Mouse (Mus musculus) cerebellum, adult 2 months (tissue): Measurements from ENCODE around the gene Sos1. TPM values are rescaled to one million over a fixed set of nuclear protein-coding genes. Genes with fewer than 3 reads are reported as not detected.
A peak's percentile ranks its signal among the peaks of the same experiment; 100 is the strongest.

Experiments
- DNase-seq, 2 experiments: peaks; one replicate each; pipeline ENCODE4 v3.0.0; 2021
- H3K27ac ChIP-seq: fragments of 200-500 bp; 2 replicates; pipeline ENCODE4 v1.5.1; 2012; ENCODE audit warnings: low read length, control low read depth, inconsistent platforms; ENCODE audit not compliant: insufficient read depth
- H3K27me3 ChIP-seq: fragments of 200-500 bp; 2 replicates; pipeline ENCODE4 v1.6.1; 2012; ENCODE audit warnings: inconsistent platforms, mild to moderate bottlenecking, low read length, moderate library complexity; ENCODE audit not compliant: control insufficient read depth, insufficient read depth
- H3K4me1 ChIP-seq: fragments of 200-500 bp; 2 replicates; pipeline ENCODE4 v1.6.1; 2011; ENCODE audit warnings: low read length; ENCODE audit not compliant: control insufficient read depth, insufficient read depth
- H3K4me3 ChIP-seq: fragments of 200-500 bp; replicated peaks from 2 replicates; pipeline ENCODE3; 2011; ENCODE audit warnings: mild to moderate bottlenecking, low read depth, low read length, control low read depth; ENCODE audit not compliant: insufficient read depth
- CTCF ChIP-seq: fragments of 200-500 bp; IDR thresholded peaks from 2 replicates; pipeline ENCODE4 v1.5.1; 2011; ENCODE audit warnings: low read depth, mild to moderate bottlenecking, control low read depth, low read length, moderate library complexity, borderline replicate concordance; ENCODE audit not compliant: insufficient read depth
- POLR2A ChIP-seq: fragments of 200-500 bp; IDR thresholded peaks from 2 replicates; pipeline ENCODE4 v1.6.1; 2011; ENCODE audit warnings: low read length, control low read depth, borderline replicate concordance; ENCODE audit not compliant: insufficient read depth
- WGBS: fragments of 180-500 bp; shearing (Covaris S2); methylation state at CpG from one replicate; pipeline ENCODE4 v1.1.7; 2018; 5-methylcytosine and 5-hydroxymethylcytosine counted together
- polyA plus RNA-seq: library from polyadenylated mRNA; depleted of rRNA; stranded (reverse); fragments of >200 nt; gene quantifications from 2 replicates; pipeline ENCODE4 v1.2.3, GENCODE M21; 2012

Gene Sos1
- polyA plus RNA-seq, 1 experiment, result 19.3 TPM

DNA sequence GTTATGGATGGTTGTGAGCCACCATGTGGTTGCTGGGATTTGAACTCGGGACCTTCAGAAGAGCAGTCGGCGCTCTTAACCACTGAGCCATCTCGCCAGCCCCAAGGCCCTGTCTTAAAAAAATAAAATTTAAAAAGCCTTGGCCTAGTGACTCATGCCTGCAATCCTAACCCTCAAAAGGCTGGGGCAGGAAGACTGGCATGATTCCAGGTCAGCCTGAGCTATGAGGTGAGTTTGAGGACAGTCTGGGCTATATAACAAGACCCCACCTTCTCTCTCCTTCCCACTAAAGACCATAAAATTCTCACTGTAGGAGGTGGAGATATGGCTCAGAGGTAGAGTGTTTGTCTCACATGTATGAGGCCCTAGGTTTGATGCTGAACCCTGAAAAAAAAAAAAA lies 12.0 kb upstream of the Sos1 start:
- H3K4me3 ChIP-seq, result no peak overlapping the region
- H3K27ac ChIP-seq, result no peak overlapping the region
- no peak for DNase-seq
- TF ChIP-seq CTCF (no peak), POLR2A (no peak)
- H3K4me1 ChIP-seq, result no peaks in the 10 kb centered on the region
- WGBS, result 91% methylated on average over 4 of the region's 4 CpGs
- H3K27me3 ChIP-seq, result no peaks in the 10 kb centered on the region

- Histone ChIP-seq H3K4me1 (no peaks in the 10 kb centered on the region), H3K4me3 (no peak overlapping the region), H3K27me3 (no peaks in the 10 kb centered on the region), H3K27ac (no peak overlapping the region)
- no peak for TF ChIP-seq CTCF
- no peak for TF ChIP-seq POLR2A
- WGBS, result 36% methylated on average over 5 of the region's 5 CpGs
- no peak for DNase-seq
Observed at GRCm38 (mm10) chr17:80490166-80490565, 9.9 kb upstream of the Sos1 start.

DNA sequence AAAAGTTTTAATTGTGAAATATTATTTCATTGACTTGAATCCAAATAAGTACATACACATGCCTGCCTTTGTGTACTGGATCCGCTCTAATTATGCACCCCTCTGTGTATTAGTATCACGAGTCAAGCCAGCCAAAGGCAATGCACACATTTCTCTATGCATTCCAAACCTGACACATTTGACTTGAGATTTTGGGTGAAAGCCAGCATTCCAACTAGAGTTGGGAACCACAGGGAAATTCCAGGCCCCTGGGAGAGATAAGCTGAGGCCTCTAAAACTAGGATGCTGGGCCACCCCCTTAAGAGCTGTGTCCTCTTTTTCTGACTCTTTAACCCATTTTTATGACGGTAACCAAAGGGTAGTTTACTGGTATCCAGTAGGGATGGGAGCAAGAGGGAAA lies 8.7 kb upstream of the Sos1 start:
- H3K27ac ChIP-seq, result no peak overlapping the region
- 36% methylated on average over 3 of the region's 3 CpGs for WGBS
- H3K4me1 ChIP-seq, result no peaks in the 10 kb centered on the region
- no peak for DNase-seq
- H3K4me3 ChIP-seq, result no peak overlapping the region
- TF ChIP-seq POLR2A, result no peak
- no peak for TF ChIP-seq CTCF
- no peaks in the 10 kb centered on the region for H3K27me3 ChIP-seq

DNA sequence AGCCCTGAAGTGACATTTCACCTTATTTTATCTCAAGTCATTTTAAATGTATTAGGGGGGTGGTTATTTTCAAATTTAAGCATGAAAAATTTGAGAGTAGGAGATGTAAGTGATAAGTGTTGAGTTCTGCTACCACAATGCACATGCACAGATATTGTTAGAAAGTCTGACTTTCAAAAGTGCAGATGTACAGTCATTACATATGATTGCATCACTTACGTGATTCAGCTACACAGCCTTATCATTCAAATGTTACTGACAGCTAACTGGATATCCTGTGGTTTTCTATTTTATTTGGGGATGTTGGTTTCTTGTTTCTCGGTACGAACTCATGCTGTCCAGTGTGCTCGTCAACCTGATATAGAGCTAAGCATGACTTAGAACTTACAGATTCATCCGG lies 4.9 kb upstream of the Sos1 start:
- WGBS, result 85% methylated on average over 5 of the region's 5 CpGs
- H3K27me3 ChIP-seq, result no peaks in the 10 kb centered on the region
- TF ChIP-seq CTCF (no peak), POLR2A (no peak)

DNA sequence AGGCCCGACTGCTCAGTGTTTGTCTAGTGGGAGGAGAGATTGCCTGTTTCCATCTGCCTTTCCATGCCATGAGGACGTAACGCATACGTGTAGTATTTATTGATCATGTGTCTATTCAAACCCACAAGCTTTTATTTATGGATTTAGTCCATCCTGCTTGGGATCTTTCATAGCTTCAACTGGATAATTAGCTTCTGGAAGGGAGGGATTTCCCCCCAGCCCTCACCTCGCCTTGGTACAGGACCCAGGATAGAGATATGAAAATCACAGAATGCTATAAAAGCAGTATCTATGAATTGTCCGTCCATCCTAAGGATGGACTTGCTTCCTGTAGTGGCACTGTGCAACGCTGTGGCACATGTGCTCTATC lies 587 bp upstream of the Sos1 start:
- Histone ChIP-seq H3K27ac (no peak overlapping the region), H3K4me1 (peaks cover 2% of the 10 kb centered on the region; the same call in 1 of the 2 replicates), H3K27me3 (no peaks in the 10 kb centered on the region), H3K4me3 (peak overlapping the region; percentile 73)
- no peak for TF ChIP-seq POLR2A
- no peak for TF ChIP-seq CTCF
- WGBS, result 25% methylated on average over 7 of the region's 7 CpGs
- no peak for DNase-seq

More for the DNA sequence above, 4.9 kb upstream of the Sos1 start:
- no peak overlapping the region for H3K27ac ChIP-seq
- no peak overlapping the region for H3K4me3 ChIP-seq
- H3K4me1 ChIP-seq, result no peaks in the 10 kb centered on the region
- no peak for DNase-seq

GRCm38 (mm10) chr17:80479295-80480030 lies 790 bp downstream of the Sos1 start:
- Histone ChIP-seq H3K4me1 (peaks cover 2% of the 10 kb centered on the region; the same call in 1 of the 2 replicates), H3K27ac (peak overlapping the region; percentile 48; the same call in 1 of the 2 replicates), H3K4me3 (peak overlapping the region; percentile 74), H3K27me3 (no peaks in the 10 kb centered on the region)
- WGBS, result under 1% methylated on average over 70 of the region's 71 CpGs
- TF ChIP-seq POLR2A, result no peak
- no peak for TF ChIP-seq CTCF
- peak; percentile 55 to 68 for DNase-seq

DNA sequence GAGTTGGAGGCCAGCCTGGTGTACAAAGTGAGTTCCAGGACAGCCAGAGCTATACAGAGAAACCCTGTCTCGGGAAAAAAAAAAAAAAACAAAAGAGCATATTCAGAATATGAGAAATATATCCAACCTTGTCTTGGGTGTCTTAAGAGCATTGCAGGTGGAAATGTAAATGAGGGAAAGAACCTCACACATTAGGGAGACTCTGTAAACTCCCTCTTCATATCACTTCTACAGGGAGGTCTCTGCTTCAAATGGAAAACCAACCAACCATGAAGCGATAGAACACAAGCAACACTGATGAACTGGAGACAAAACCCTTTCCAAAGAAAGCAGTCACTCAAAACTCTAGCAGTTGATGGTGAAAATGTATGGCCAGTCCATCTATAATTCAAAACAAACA lies 2.6 kb downstream of the Sos1 start:
- DNase-seq, result no peak
- Histone ChIP-seq H3K27me3 (no peaks in the 10 kb centered on the region), H3K4me1 (peaks cover 5% of the 10 kb centered on the region), H3K4me3 (no peak overlapping the region), H3K27ac (no peak overlapping the region)
- WGBS, result 83% methylated on average over 2 of the region's 2 CpGs
- TF ChIP-seq CTCF (no peak), POLR2A (no peak)

DNA sequence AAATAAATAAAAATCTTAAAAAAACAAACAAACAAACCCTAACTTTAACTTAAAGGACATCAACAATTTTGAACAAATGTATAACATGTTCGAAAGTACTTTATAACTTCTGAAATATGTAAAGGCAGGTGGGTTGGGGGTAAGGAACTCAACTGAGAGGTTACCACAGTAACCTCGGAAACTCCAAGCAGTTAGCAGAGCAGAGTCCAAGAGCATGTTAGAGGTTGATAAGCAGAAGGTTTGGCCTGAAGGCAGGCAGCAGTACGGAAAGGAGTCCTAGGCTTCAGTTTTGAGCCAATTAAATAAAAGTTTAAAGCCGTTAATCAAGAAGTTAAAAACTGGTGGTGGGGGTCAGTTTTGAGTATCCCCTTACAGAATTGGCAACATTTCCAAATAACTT lies 3.8 kb downstream of the Sos1 start:
- DNase-seq, result no peak
- no peak for TF ChIP-seq CTCF
- no peak for TF ChIP-seq POLR2A
- H3K4me1 ChIP-seq, result peaks cover 5% of the 10 kb centered on the region
- H3K4me3 ChIP-seq, result no peak overlapping the region
- H3K27me3 ChIP-seq, result no peaks in the 10 kb centered on the region
- WGBS, result 88% methylated on average over 4 of the region's 4 CpGs
- no peak overlapping the region for H3K27ac ChIP-seq
